In the genomic region with DNA sequence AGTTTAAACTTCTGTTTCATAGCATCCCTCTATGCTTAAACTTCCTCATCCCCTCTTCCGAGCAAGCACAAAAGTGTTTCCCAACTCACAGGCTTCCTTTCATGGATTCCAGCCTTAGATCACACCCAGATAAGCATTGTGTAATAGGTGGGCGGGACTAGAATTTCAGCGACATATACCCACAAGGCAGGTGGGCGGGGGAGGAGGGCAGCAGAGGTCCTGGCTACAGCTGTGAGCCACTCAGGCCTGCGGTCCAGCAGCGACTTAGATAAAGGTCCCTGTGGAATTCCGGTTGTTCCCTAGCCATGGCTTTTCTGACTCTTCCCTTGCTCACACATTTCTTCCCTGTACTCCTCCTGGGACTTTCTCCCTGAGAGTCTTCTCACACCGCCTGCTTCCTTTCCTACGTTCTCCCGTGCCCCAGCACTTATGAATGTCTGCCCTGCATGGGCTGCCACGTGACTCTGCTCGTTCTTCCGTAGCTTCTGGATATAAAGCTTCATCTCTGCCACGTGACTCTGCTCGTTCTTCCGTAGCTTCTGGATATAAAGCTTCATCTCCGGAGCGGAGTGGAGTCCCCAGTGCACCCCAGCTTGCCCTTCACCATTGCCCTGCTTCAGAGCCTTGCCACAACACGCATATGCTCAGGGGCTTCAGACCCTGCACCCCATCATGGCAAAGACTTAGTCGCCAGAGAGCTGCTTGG, we compare ENCODE assay signal across 8 mouse cellular contexts.
DNase-seq lines count a peak whose midpoint lies in the region; ATAC-seq and TF ChIP-seq lines count a peak whose summit lies in the region.

No protein-coding gene starts in this region.

- DNase-seq in MN1 (ENCODE audit: low spot score): peak; percentile 53
- DNase-seq in brain, embryonic 14.5 days (ENCODE audit: low read depth): peak; percentile 38
- peak; percentile 80 for DNase-seq in kidney, postnatal 0 days (ENCODE audit: low spot score)
- no peak for DNase-seq in cerebellum, adult 9-10 months
- DNase-seq in thymus, postnatal 25 days: no peak
- no peak for DNase-seq in layer of hippocampus, adult 2 months (ENCODE audit: low spot score in 2 of 2)

- H3K4me2 ChIP-seq in heart, embryonic 12.5 days: peak overlapping the region; percentile 24; the same call in 1 of the 2 replicates
- 0 out of 2 replicates have a peak overlapping the region, but pooled peaks have one; percentile 7 for H3K4me2 ChIP-seq in kidney, postnatal 0 days (ENCODE audit: low read length)

- WGBS in heart, embryonic 12.5 days: 51% methylated on average over 20 of the region's 20 CpGs
- WGBS in kidney, postnatal 0 days: 30% methylated on average over 20 of the region's 20 CpGs

- peaks cover 32% of the 10 kb centered on the region for H3K36me3 ChIP-seq in heart, embryonic 12.5 days
- H3K36me3 ChIP-seq in kidney, postnatal 0 days (ENCODE audit: insufficient read depth, low read length): peaks cover 13% of the 10 kb centered on the region; the same call in 1 of the 2 replicates

- no peaks in the 10 kb centered on the region for H3K27me3 ChIP-seq in heart, embryonic 12.5 days (replicated peaks)
- H3K27me3 ChIP-seq in kidney, postnatal 0 days (ENCODE audit: insufficient read depth, low read length): no peaks in the 10 kb centered on the region

- no peak for TF ChIP-seq CTCF in brain, embryonic 14.5 days (IDR thresholded peaks at IDR 0.05; ENCODE audit: borderline replicate concordance, extremely low read depth, insufficient read depth, insufficient read length)
- no peak for TF ChIP-seq CTCF in kidney, postnatal 0 days (IDR thresholded peaks at IDR 0.05; ENCODE audit: low read depth)
- no peak for TF ChIP-seq CTCF in layer of hippocampus, adult 2 months (conservative IDR thresholded peaks at IDR 0.05)

- no peak for TF ChIP-seq POLR2A in brain, embryonic 14.5 days (IDR thresholded peaks at IDR 0.05; ENCODE audit: borderline replicate concordance, extremely low read depth, insufficient read depth, insufficient read length, poor library complexity, severe bottlenecking)

- H3K27ac ChIP-seq in heart, embryonic 12.5 days (ENCODE audit: poor library complexity, severe bottlenecking): peak overlapping the region; percentile 10; the same call in 1 of the 2 replicates
- peak overlapping the region; percentile 70 for H3K27ac ChIP-seq in kidney, postnatal 0 days
- H3K27ac ChIP-seq in layer of hippocampus, adult 2 months: no peak overlapping the region

- peak overlapping the region; percentile 43; the same call in 1 of the 2 replicates for H3K9ac ChIP-seq in heart, embryonic 12.5 days
- 0 out of 2 replicates have a peak overlapping the region, but pooled peaks have one; percentile 19 for H3K9ac ChIP-seq in kidney, postnatal 0 days (ENCODE audit: low read depth, low read length)

- H3K4me3 ChIP-seq in heart, embryonic 12.5 days: no peak overlapping the region
- H3K4me3 ChIP-seq in kidney, postnatal 0 days (replicated peaks; ENCODE audit: low read depth, low read length): no peak overlapping the region
- H3K4me3 ChIP-seq in layer of hippocampus, adult 2 months: no peak overlapping the region

- no peak for ATAC-seq in heart, embryonic 12.5 days (ENCODE audit: insufficient number of reproducible peaks, low FRiP score)
- ATAC-seq in kidney, postnatal 0 days (replicated peaks; ENCODE audit: low FRiP score, low read depth): peak; percentile 79
- ATAC-seq in megakaryocyte progenitor cell, adult 5-6 weeks (replicated peaks; ENCODE audit: poor library complexity): peak; percentile 91

- H3K4me1 ChIP-seq in heart, embryonic 12.5 days (replicated peaks): peaks cover 45% of the 10 kb centered on the region
- H3K4me1 ChIP-seq in kidney, postnatal 0 days (replicated peaks; ENCODE audit: insufficient read depth, low read length): peaks cover 12% of the 10 kb centered on the region

- H3K9me3 ChIP-seq in heart, embryonic 12.5 days (replicated peaks): no peaks in the 10 kb centered on the region
- no peaks in the 10 kb centered on the region for H3K9me3 ChIP-seq in kidney, postnatal 0 days (replicated peaks; ENCODE audit: low read length)

Comparison
In these comparisons a context has a peak if more than half of its experiments do, and no peak if none do; other contexts are left out.
1. DNase-seq: peak in MN1 (single experiment), brain, embryonic 14.5 days (single experiment) and kidney, postnatal 0 days (single experiment); none in cerebellum, adult 9-10 months (single experiment), thymus, postnatal 25 days (single experiment) and layer of hippocampus, adult 2 months (0 of 2).